Mouse (Mus musculus) adrenal gland, adult 8-10 months (tissue): ENCODE measurements around the gene Tsku. TPM values are rescaled to one million over a fixed set of nuclear protein-coding genes. Genes with fewer than 3 reads are reported as not detected.

Experiments used
- DNase-seq: peaks from one replicate; pipeline ENCODE4 v3.0.0; 2022
- total RNA-seq, 4 experiments: library from RNA; stranded (reverse); gene quantifications; 2 replicates each; pipeline ENCODE4 v1.2.4; 2022

Tsku gene
- total RNA-seq, 4 experiments from 2014 or later, result 18.2 to 42.9 (median 31.6) TPM

DNA sequence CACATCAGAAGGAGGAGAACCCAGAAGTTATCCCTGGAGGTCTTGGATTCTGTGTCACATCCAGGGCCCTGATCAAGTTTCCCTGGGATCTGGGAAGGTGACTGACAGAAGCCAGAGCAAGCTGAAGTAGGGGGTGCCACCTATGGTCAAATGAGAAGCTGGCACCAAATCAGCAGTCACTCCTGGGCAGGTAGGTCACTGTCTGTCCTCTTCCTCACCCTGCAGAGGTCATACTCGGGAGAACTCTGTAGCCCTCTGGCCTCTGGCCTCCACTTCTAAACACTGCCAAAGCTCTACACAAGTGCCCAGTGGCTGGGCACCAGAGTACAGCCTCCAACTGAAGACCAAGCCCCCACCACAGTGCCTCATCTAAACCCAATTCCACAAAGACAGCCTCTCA, 3.1 kb downstream of the Tsku start:
- no peak for DNase-seq

DNA sequence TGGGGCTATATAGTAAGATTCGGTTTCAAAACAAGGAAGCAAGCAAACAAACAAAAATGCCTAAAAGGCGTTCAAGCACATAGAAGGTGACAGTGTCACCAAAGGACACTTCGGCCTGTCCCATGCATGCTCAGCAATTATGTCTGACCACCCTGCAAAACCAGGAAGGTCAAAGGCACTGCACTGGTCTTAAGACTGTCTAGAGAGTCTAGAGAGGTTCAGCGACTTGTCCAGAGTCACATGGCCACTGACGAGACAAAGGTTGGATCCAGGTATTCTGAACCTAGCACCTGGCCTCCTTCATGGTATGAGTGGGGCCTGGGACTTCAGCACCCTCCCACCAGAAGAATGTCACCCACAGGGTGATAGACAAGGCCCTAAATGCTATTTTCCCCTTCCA, 3.8 kb downstream of the Tsku start:
- no peak for DNase-seq

GRCm38 (mm10) chr7:98354921-98355310, 6.2 kb downstream of the Tsku start:
- DNase-seq, result no peak

GRCm38 (mm10) chr7:98354160-98354920, 6.8 kb downstream of the Tsku start:
- DNase-seq, result no peak

DNA sequence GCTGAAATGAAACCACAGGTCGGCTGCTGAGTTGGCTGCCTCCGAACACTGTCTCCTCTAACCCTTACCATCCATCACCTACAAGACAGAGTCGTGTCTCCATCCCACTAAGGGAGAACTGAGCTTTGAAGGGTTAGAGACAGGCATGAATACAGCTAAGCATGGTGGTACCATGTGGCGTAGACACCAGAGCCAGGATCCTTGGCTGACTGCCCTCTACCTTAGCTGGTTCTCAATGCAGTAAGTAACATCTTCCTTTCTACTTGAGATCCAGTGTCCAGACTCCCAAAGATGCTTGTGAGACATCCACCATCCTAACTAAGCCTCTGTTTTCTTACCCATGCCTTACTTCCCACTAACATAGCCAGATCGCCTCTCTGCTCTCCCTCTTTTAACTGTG, 7.5 kb downstream of the Tsku start:
- DNase-seq, result no peak

DNA sequence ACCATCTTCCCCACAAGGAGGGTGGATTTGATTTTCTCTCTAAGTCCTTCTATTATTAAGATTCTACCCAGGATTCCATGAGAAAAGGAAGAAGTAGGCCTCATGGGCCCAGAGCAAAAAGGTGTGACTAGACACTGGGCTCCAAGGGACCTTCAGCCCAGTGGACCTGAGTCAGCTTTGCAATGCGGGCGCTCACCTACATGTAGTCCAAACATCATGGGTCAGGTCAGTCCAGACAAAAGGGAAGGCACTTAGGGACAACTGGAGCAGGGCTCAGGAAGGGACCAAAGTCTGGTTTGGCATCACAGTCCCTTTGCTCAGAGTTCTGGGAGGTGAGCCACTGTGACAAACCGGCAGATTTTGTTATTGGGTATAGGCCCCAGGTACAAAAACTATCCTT, 9.6 kb downstream of the Tsku start:
- no peak for DNase-seq

DNA sequence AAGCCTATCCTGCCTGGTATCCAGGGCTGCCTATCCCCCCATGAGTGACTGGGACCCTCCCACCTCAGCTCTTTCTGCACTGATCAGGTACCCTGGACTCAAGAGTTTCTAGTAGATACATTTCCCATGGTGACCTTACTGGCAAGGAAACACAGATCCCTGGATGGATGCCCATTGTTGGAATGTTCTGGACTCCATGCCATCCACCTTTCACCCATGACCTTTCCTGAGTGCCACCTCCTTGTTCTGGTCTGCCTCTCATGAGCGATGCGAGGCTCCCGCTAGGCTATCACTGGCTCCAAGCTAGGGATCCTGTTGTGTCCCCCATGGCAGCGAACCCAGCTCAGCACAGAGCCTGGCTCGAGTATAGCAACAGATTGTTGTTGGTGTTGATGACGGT, 11.3 kb downstream of the Tsku start:
- no peak for DNase-seq

- peak; percentile 69 for DNase-seq
These were observed 12.0 kb downstream of the Tsku start for GRCm38 (mm10) chr7:98349096-98349495.

DNA sequence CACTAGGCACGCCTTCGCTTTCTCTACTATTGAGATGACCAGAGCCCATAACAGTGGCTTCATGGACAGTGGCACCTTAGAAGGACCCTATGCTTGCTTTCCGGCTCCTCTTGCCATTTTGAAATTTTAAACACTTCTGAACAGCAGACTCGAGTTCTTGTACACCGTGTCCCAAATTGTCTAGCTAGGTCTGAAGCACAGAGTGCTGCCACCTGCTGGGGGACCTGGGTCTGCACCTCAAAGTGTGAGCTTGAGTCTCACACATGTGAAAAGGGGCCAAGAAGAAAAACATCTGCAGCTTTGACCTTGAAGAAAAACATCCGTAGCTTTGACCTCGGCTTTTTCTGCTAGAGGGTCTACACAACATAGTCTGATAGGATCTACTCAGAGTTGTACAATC, 13.1 kb downstream of the Tsku start:
- DNase-seq, result no peak

DNA sequence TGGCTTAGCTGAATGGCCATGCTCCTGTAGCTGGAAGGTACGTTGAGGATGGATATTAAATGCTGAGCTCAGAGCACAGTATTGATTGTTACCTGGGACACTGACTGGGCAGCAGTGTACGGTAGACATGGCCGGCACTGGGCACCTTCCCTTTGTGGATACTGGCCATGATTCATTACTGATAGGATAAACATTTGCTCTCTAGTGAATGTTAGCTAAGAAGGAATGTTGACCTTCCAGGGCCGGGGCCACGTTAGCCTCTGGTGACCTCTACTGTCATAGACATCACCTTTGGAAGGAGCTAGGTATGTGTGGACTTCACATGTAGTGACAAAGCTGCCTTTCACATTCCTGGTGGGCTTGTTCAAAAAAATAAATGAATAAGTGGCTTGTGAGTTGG, 13.7 kb downstream of the Tsku start:
- no peak for DNase-seq

DNA sequence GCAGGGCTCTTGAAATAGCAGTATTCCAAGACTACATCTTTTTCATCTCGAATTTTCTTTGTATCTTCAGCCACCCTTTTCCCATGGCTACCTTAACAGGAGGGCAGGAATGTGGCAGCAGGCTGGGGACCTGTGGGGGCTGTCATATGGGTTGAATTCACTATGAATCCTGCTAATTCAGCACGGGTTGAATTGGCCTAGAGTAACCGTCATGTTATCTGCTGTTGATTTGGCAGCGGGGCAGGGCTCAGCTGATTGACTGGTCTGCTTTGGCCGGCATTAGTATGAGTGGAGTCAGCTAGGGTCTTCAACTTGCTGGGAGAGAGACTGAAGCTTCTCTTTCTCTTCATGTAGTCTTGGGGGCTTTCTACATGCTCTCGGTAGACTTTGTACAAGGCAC, 16.1 kb downstream of the Tsku start:
- DNase-seq, result no peak

GRCm38 (mm10) chr7:98344361-98344760, 16.8 kb downstream of the Tsku start:
- no peak for DNase-seq

GRCm38 (mm10) chr7:98342249-98342648, 18.9 kb downstream of the Tsku start:
- no peak for DNase-seq

GRCm38 (mm10) chr7:98341475-98341874, 19.7 kb downstream of the Tsku start:
- peak; percentile 66 for DNase-seq

DNA sequence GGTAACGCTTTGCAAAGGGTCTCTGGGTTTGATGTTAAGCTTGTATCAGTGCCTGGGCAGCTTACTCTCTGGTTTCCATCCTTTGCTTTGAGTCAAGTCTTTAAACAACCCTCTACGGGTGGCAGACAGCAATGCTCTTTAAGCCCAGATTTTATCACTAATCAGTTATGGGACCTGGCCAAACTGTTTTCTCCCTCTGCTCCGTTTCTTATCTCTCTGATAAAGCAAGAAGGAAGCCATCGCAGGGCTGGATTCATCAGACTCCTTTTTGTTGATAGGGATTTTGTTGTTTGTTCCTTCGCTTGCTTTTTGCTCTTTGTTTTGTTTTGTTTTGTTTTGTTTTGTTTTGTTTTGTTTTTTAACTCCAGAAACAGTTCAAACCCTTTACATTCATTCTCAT, 20.8 kb downstream of the Tsku start:
- no peak for DNase-seq

- DNase-seq, result no peak
These were observed 27.1 kb downstream of the Tsku start for GRCm38 (mm10) chr7:98333987-98334386.

DNA sequence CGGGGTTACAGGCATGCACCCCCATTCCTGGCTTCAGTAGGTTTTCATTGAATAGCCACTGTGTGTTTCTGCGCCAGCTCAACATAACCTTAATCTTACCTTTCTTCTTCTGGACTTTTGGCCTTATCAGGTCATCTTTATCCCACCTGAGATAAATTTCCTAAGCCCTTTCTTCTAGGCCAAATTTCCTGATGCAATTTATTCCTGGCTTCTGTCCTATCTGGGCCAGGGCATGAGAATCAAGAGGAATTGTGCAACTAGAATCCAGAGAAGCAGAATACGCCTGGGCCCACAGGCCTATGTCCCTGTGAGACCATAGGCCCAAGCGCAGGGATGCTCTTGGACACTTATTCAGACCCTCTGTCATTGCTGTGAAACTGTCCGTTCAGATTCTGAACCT, 27.6 kb downstream of the Tsku start:
- DNase-seq, result no peak

GRCm38 (mm10) chr7:98332678-98333397, 28.3 kb downstream of the Tsku start:
- no peak for DNase-seq

DNA sequence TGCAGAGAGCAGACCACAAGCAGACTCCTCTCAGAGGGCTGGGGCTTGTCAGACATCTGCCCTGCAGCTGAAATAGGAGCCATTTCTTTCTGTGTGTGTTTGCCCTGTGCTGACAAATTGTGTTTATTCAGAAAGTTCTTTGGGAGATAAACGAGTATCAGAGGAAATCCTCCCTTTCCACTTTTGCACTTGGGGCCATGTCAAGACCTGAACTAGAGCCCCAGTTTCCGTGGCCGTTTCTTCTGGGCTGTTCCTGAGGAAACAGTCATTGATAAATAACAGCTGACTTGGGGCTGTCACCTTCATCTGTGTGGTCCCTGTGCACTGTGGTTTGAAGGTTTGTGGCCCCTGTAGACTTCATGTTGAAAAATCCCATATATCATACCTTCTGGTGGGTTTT, 29.2 kb downstream of the Tsku start:
- no peak for DNase-seq

GRCm38 (mm10) chr7:98330375-98331002, 30.6 kb downstream of the Tsku start:
- DNase-seq, result no peak

GRCm38 (mm10) chr7:98329651-98330374, 31.3 kb downstream of the Tsku start:
- DNase-seq, result no peak

- DNase-seq, result no peak
These were observed 32.8 kb downstream of the Tsku start for GRCm38 (mm10) chr7:98328311-98328710.

DNA sequence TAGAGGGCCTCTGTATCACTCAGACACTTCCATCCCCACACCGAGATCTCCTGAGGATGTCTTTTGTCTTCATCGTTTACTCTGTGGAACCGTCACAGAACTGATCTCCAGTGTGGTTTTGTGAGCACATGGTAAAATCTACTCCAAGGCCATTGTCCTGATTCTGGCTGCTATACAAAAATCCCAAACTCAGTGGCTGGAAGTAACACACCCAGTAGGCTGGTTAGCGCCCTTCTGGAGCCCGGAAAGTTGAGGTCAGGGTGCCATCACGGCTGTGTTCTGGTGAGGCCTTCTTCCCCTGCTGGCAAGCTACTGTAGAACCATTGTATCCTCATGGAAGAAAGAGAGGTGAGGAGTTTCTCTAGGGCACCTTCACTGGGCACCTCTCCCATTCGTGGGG, 35.1 kb downstream of the Tsku start:
- no peak for DNase-seq
